Mouse (Mus musculus) lung, postnatal 10 days (tissue): ENCODE data around the gene 4930435E12Rik.

Experiments
- DNase-seq: peaks from one replicate; pipeline ENCODE4 v3.0.0; 2021

Gene 4930435E12Rik

DNA sequence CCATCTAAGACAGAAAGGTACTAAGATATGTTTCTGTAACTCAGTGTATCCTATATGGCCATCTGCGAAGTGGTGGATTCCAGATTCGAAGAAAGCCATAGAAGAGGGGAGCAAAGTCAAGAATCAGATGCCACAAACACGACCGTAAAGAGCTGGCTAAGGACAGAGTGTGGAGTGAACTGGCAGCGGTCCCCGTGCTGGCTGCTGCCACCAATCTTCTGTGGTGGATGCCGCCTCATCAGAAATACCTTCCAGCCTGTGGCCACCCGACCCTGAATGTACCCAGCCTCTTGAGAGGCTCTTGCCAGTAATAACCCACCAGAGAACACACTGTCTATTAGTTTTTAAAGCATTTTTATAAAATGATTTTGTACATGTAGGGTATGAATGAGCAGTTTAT, 60.2 kb downstream of the 4930435E12Rik start:
- no peak for DNase-seq

DNA sequence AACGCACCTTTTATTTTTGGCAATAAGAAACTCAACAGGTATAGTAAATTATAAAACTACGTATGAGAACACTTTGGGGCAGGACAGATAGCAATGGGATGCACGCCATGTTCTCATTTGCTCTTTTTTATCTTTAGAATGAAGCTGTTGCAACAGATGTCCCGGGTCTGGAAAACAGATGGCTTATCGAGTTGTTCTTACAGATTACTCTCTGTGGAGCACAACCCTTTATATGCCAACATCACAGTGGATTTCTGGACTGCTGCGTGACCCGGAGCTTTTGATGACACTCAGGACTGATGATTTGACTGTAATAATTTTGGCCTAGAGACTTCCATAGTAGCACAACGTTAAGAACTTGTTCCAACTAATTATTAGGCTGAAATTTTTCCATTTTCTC, 60.8 kb downstream of the 4930435E12Rik start:
- DNase-seq: no peak

GRCm38 (mm10) chr16:38766671-38767070, 61.9 kb downstream of the 4930435E12Rik start:
- no peak for DNase-seq

- no peak for DNase-seq
These were observed 65.0 kb downstream of the 4930435E12Rik start for GRCm38 (mm10) chr16:38763508-38763907.

GRCm38 (mm10) chr16:38762401-38762800, 66.1 kb downstream of the 4930435E12Rik start:
- peak; percentile 56 for DNase-seq
